Mouse (Mus musculus) intestine, embryonic 16.5 days (tissue): ENCODE results near the gene Ube2c. TPM values are rescaled to one million over a fixed set of nuclear protein-coding genes. Genes with fewer than 3 reads are reported as not detected.

Experiments used
- ATAC-seq: fragments of 200-750 bp; cut with Nextera tagmentation; 2 replicates; pipeline ENCODE4 v1.8.0; 2017; ENCODE audit warnings: moderate TSS enrichment, moderate library complexity
- H3K27ac ChIP-seq: fragments of 300-500 bp; sonication (generic); 2 replicates; pipeline ENCODE4 v1.5.1; 2014; ENCODE audit warnings: mild to moderate bottlenecking, low read length
- H3K27me3 ChIP-seq: fragments of 300-500 bp; sonication (generic); replicated peaks from 2 replicates; pipeline ENCODE4 v1.6.1; 2014; ENCODE audit warnings: low read length, control low read depth, mixed read lengths; ENCODE audit not compliant: control insufficient read depth, insufficient read depth
- H3K36me3 ChIP-seq: fragments of 300-500 bp; sonication (generic); 2 replicates; pipeline ENCODE4 v1.6.1; 2014; ENCODE audit warnings: low read length, control low read depth; ENCODE audit not compliant: control insufficient read depth, insufficient read depth
- H3K4me1 ChIP-seq: fragments of 300-500 bp; sonication (generic); 2 replicates; pipeline ENCODE4 v1.6.1; 2014; ENCODE audit warnings: low read length, control low read depth, mixed read lengths; ENCODE audit not compliant: control insufficient read depth, insufficient read depth
- H3K4me2 ChIP-seq: fragments of 300-500 bp; sonication (generic); 2 replicates; pipeline ENCODE4 v1.6.1; 2014; ENCODE audit warnings: low read depth, low read length, control low read depth
- H3K4me3 ChIP-seq: fragments of 300-500 bp; sonication (generic); 2 replicates; pipeline ENCODE4 v1.5.1; 2014; ENCODE audit warnings: mild to moderate bottlenecking, low read length
- H3K9ac ChIP-seq: fragments of 300-500 bp; sonication (generic); 2 replicates; pipeline ENCODE4 v1.6.1; 2014; ENCODE audit warnings: low read depth, low read length
- H3K9me3 ChIP-seq: fragments of 300-500 bp; sonication (generic); 2 replicates; pipeline ENCODE4 v1.6.1; 2016; ENCODE audit warnings: low read length, control low read depth; ENCODE audit not compliant: control insufficient read depth
- WGBS: fragments of 180-500 bp; shearing (Covaris S2); extraction: QIAGEN DNeasy Blood & Tissue Kit; methylation state at CpG from one replicate; pipeline ENCODE4 v1.1.7; 2014; 5-methylcytosine and 5-hydroxymethylcytosine counted together
- polyA plus RNA-seq: library from polyadenylated mRNA; unstranded; fragments of >200 nt; fragmentation: Nextera tagmentation; extraction: Ambion mirVana; gene quantifications from 2 replicates; pipeline ENCODE4 v1.2.1, GENCODE M21; 2015

The Ube2c gene
- polyA plus RNA-seq, 1 experiment from 2014 or later = 426 TPM

GRCm38 (mm10) chr2:164744987-164745386 is 24.7 kb upstream of the Ube2c start:
- peak overlapping the region; percentile 86 for H3K4me3 ChIP-seq
- no peaks in the 10 kb centered on the region for H3K9me3 ChIP-seq
- H3K27me3 ChIP-seq = no peaks in the 10 kb centered on the region
- no peak overlapping the region for H3K27ac ChIP-seq
- H3K4me2 ChIP-seq = peak overlapping the region; percentile 88
- 71% methylated on average over 13 of the region's 13 CpGs for WGBS
- ATAC-seq = no peak
- peaks cover 16% of the 10 kb centered on the region for H3K4me1 ChIP-seq
- peak overlapping the region; percentile 91; the same call in 1 of the 2 replicates for H3K9ac ChIP-seq
- 0 out of 2 replicates have a peak, but pooled peaks cover 2% of the 10 kb centered on the region for H3K36me3 ChIP-seq

DNA sequence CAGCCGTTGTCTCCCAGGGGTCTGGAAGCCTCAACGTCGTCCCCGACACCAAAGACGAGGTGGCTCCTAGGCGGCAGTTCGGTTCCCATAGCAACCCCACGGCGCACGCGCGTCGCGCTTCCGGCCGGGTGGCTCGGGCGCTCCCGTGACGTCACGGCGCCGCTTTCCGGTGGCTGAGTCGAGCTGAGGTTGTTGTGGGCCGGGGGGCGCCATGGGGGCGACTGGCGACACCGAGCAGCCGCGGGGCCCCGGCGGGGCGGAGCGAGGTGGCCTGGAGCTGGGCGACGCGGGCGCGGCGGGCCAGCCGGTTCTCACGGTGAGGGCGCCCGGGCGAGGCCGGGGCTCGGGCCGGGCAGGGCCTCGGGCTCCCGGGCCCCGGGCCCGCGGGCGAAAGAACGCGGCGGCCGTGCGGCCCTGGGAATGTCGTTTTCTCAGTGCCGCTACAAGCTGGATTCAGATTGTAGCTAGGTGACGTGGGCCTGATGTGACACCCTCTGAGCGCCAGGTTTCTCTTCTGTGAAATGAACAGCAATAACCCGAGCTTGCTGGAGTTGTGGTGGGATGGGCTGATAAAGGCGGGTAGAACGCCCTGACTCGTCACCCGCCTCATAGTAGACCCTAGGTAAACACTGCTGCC is 23.7 kb upstream of the Ube2c start, which contains the start of the genes Wfdc3 and Dnttip1:
Gene Wfdc3 (minus strand): TSS at position 89 of the 637 bp plus-strand sequence.
Gene Dnttip1 (plus strand): TSS at position 141 of the 637 bp plus-strand sequence.
- H3K9me3 ChIP-seq = no peaks in the 10 kb centered on the region
- under 1% methylated on average over 68 of the region's 70 CpGs for WGBS
- 0 out of 2 replicates have a peak, but pooled peaks cover 2% of the 10 kb centered on the region for H3K36me3 ChIP-seq
- H3K9ac ChIP-seq = peak within 1 kb of the TSS; percentile 91
- H3K27ac ChIP-seq = peak within 1 kb of the TSS; percentile 73
- ATAC-seq = peak; percentile 91
- peaks cover 16% of the 10 kb centered on the region for H3K4me1 ChIP-seq
- peak within 1 kb of the TSS; percentile 86 for H3K4me3 ChIP-seq
- H3K4me2 ChIP-seq = peak within 1 kb of the TSS; percentile 88
- H3K27me3 ChIP-seq = no peaks in the 10 kb centered on the region

DNA sequence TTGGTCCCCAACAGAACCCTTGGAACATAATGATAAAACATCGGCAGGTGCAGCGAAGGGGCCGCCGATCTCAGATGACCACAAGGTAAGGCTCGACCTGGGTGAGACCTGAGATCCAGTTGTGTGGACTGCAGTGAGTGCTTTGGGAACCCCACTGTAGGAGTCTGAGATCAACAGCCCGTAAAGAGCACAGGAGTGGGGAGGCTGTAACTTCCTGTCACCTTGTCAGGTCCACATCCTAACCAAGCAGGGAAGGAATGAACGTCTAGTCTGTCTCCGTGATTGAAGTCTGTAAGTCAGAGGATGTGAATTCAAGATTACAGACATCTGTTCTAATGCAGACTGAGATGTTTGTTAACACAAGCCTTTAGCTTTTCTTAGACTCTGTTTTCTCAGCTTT is 23.0 kb upstream of the Ube2c start:
- no peak overlapping the region for H3K27ac ChIP-seq
- H3K4me1 ChIP-seq = peaks cover 16% of the 10 kb centered on the region
- WGBS = 45% methylated on average over 8 of the region's 8 CpGs
- H3K27me3 ChIP-seq = no peaks in the 10 kb centered on the region
- H3K9ac ChIP-seq = peak overlapping the region; percentile 91
- peak overlapping the region; percentile 79 for H3K4me2 ChIP-seq
- H3K36me3 ChIP-seq = 0 out of 2 replicates have a peak, but pooled peaks cover 2% of the 10 kb centered on the region
- ATAC-seq = peak; percentile 5; the same call in 1 of the 2 replicates
- H3K4me3 ChIP-seq = peak overlapping the region; percentile 86
- no peaks in the 10 kb centered on the region for H3K9me3 ChIP-seq

- Histone ChIP-seq H3K4me2 (no peak overlapping the region), H3K27ac (no peak overlapping the region), H3K9ac (no peak overlapping the region), H3K9me3 (no peaks in the 10 kb centered on the region), H3K4me3 (no peak overlapping the region), H3K4me1 (peaks cover 16% of the 10 kb centered on the region), H3K27me3 (no peaks in the 10 kb centered on the region), H3K36me3 (0 out of 2 replicates have a peak, but pooled peaks cover 4% of the 10 kb centered on the region)
- 90% methylated on average over 4 of the region's 4 CpGs for WGBS
- no peak for ATAC-seq
Measured at GRCm38 (mm10) chr2:164748191-164748590, 21.5 kb upstream of the Ube2c start.

- Histone ChIP-seq H3K27me3 (no peaks in the 10 kb centered on the region), H3K9ac (no peak overlapping the region), H3K4me3 (no peak overlapping the region), H3K4me1 (peaks cover 16% of the 10 kb centered on the region), H3K9me3 (no peaks in the 10 kb centered on the region), H3K4me2 (no peak overlapping the region), H3K27ac (no peak overlapping the region), H3K36me3 (peaks cover 4% of the 10 kb centered on the region; the same call in 1 of the 2 replicates)
- no peak for ATAC-seq
- 87% methylated on average over 6 of the region's 6 CpGs for WGBS
Measured at GRCm38 (mm10) chr2:164748991-164749390, 20.7 kb upstream of the Ube2c start.

DNA sequence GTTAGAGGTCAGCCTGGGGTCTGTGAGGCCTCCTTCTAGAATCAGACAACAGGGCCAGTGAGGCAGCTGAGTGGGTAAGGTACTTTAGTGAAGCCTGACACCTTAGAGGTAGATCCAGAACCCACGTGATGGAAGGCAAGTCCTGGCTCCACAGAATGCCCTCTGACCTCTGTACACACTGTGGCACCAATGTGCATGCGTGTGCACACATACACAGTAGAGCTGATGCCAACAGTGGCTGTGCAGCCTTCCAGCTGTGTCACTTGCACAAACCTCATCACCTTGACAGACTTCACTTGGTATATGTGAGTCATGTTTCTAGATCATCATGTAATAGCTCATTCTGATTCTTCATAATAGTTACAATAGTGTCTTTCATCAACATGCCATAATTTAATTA is 17.2 kb upstream of the Ube2c start:
- Histone ChIP-seq H3K36me3 (peaks cover 21% of the 10 kb centered on the region; the same call in 1 of the 2 replicates), H3K27ac (no peak overlapping the region), H3K27me3 (no peaks in the 10 kb centered on the region), H3K4me1 (0 out of 2 replicates have a peak, but pooled peaks cover 1% of the 10 kb centered on the region), H3K4me3 (no peak overlapping the region), H3K9me3 (no peaks in the 10 kb centered on the region), H3K9ac (no peak overlapping the region), H3K4me2 (no peak overlapping the region)
- 95% methylated on average over 2 of the region's 2 CpGs for WGBS
- no peak for ATAC-seq

- WGBS = 80% methylated on average over 11 of the region's 11 CpGs
- Histone ChIP-seq H3K4me2 (no peak overlapping the region), H3K27me3 (no peaks in the 10 kb centered on the region), H3K9ac (no peak overlapping the region), H3K36me3 (peaks cover 19% of the 10 kb centered on the region), H3K9me3 (no peaks in the 10 kb centered on the region), H3K4me3 (no peak overlapping the region), H3K27ac (no peak overlapping the region), H3K4me1 (no peaks in the 10 kb centered on the region)
- ATAC-seq = no peak
Measured at GRCm38 (mm10) chr2:164754105-164754504, 15.6 kb upstream of the Ube2c start.

DNA sequence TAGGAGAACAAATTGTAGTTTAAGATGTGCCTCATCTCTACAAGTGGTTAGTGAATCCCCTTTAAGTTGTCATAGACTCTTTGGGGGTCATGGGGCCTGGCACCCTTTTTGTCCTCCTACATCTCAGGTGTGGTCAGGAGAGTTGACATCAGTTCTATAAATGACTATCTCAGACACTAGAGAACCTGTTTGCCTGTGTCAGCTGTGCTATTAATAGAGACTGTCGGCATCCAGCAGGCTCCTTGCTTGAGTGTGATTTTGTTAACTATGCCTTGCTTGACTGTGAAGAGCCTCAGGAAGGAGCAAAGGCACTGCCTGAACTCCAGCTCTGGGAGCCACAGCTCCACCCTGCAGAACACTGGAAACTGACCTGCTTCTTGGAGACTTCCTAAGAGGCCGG is 14.9 kb upstream of the Ube2c start:
- Histone ChIP-seq H3K27ac (no peak overlapping the region), H3K9ac (no peak overlapping the region), H3K9me3 (no peaks in the 10 kb centered on the region), H3K27me3 (no peaks in the 10 kb centered on the region), H3K4me3 (no peak overlapping the region), H3K4me2 (no peak overlapping the region), H3K4me1 (no peaks in the 10 kb centered on the region), H3K36me3 (peaks cover 19% of the 10 kb centered on the region)
- 86% methylated on average over 2 of the region's 2 CpGs for WGBS
- no peak for ATAC-seq

GRCm38 (mm10) chr2:164757841-164758240 is 11.9 kb upstream of the Ube2c start:
- WGBS = 89% methylated on average over 11 of the region's 11 CpGs
- H3K27me3 ChIP-seq = no peaks in the 10 kb centered on the region
- H3K4me1 ChIP-seq = no peaks in the 10 kb centered on the region
- no peak overlapping the region for H3K9ac ChIP-seq
- H3K4me2 ChIP-seq = no peak overlapping the region
- H3K9me3 ChIP-seq = no peaks in the 10 kb centered on the region
- no peak overlapping the region for H3K27ac ChIP-seq
- H3K4me3 ChIP-seq = no peak overlapping the region
- no peak for ATAC-seq
- peaks cover 24% of the 10 kb centered on the region for H3K36me3 ChIP-seq
